Mouse (Mus musculus) midbrain, embryonic 16.5 days (tissue): Measurements from ENCODE around the gene Rnf216. TPM values are rescaled to one million over a fixed set of nuclear protein-coding genes. Genes with fewer than 3 reads are reported as not detected.

Experiments
- ATAC-seq: fragments of 200-750 bp; cut with Nextera tagmentation; 2 replicates; pipeline ENCODE4 v1.8.0; 2017; ENCODE audit warnings: moderate TSS enrichment
- H3K27ac ChIP-seq: fragments of 300-500 bp; sonication (generic); 2 replicates; pipeline ENCODE4 v1.5.1; 2014; ENCODE audit warnings: mild to moderate bottlenecking, low read length, mixed read lengths
- H3K27me3 ChIP-seq: fragments of 300-500 bp; sonication (generic); 2 replicates; pipeline ENCODE4 v1.6.1; 2014; ENCODE audit warnings: low read depth, low read length, mixed read lengths; ENCODE audit not compliant: control insufficient read depth, insufficient read depth
- H3K36me3 ChIP-seq: fragments of 300-500 bp; sonication (generic); 2 replicates; pipeline ENCODE4 v1.6.1; 2014; ENCODE audit warnings: mild to moderate bottlenecking, low read length, moderate library complexity, mixed read lengths; ENCODE audit not compliant: control insufficient read depth, insufficient read depth
- H3K4me1 ChIP-seq: fragments of 300-500 bp; sonication (generic); 2 replicates; pipeline ENCODE4 v1.6.1; 2014; ENCODE audit warnings: mild to moderate bottlenecking, low read length, mixed read lengths; ENCODE audit not compliant: control insufficient read depth, insufficient read depth
- H3K4me2 ChIP-seq: fragments of 300-500 bp; sonication (generic); 2 replicates; pipeline ENCODE4 v1.6.1; 2014; ENCODE audit warnings: mild to moderate bottlenecking, low read length, mixed read lengths
- H3K4me3 ChIP-seq: fragments of 300-500 bp; sonication (generic); 2 replicates; pipeline ENCODE4 v1.5.1; 2014; ENCODE audit warnings: low read depth, mild to moderate bottlenecking, low read length, moderate library complexity, mixed read lengths
- H3K9ac ChIP-seq: fragments of 300-500 bp; sonication (generic); 2 replicates; pipeline ENCODE4 v1.6.1; 2014; ENCODE audit warnings: low read depth, low read length, mixed read lengths
- H3K9me3 ChIP-seq: fragments of 300-500 bp; sonication (generic); replicated peaks from 2 replicates; pipeline ENCODE4 v1.6.1; 2014; ENCODE audit warnings: mild to moderate bottlenecking, low read length, mixed read lengths; ENCODE audit not compliant: control insufficient read depth, poor library complexity, severe bottlenecking
- WGBS: fragments of 180-500 bp; shearing (Covaris S2); extraction: QIAGEN DNeasy Blood & Tissue Kit; methylation state at CpG from one replicate; pipeline ENCODE4 v1.1.7; 2014; 5-methylcytosine and 5-hydroxymethylcytosine counted together
- polyA plus RNA-seq: library from polyadenylated mRNA; unstranded; fragments of >200 nt; fragmentation: Nextera tagmentation; extraction: Ambion mirVana; gene quantifications from 2 replicates; pipeline ENCODE4 v1.2.1, GENCODE M21; 2015

The Rnf216 gene
- polyA plus RNA-seq, result 28.9 and 34.4 TPM in 2 replicates

- no peaks in the 10 kb centered on the region; the same call in 1 of the 2 replicates for H3K9me3 ChIP-seq
- 1% methylated on average over 79 of the region's 110 CpGs for WGBS
- H3K4me3 ChIP-seq, result peak within 1 kb of the TSS; percentile 73
- ATAC-seq, result peak; percentile 96
- no peaks in the 10 kb centered on the region for H3K27me3 ChIP-seq
- peak within 1 kb of the TSS; percentile 65 for H3K9ac ChIP-seq
- H3K27ac ChIP-seq, result peak within 1 kb of the TSS; percentile 81
- H3K4me1 ChIP-seq, result peaks cover 11% of the 10 kb centered on the region
- H3K4me2 ChIP-seq, result peak within 1 kb of the TSS; percentile 93
- H3K36me3 ChIP-seq, result no peaks in the 10 kb centered on the region
Measured at GRCm38 (mm10) chr5:143112281-143113246, at the start of gene Rnf216. TSS of gene Rnf216 (minus strand) at chr5:143112994.

- Histone ChIP-seq H3K4me1 (no peaks in the 10 kb centered on the region), H3K36me3 (no peaks in the 10 kb centered on the region), H3K27ac (no peak overlapping the region), H3K27me3 (peaks cover 28% of the 10 kb centered on the region), H3K9me3 (no peaks in the 10 kb centered on the region), H3K9ac (no peak overlapping the region), H3K4me2 (no peak overlapping the region), H3K4me3 (no peak overlapping the region)
- ATAC-seq, result no peak
- 89% methylated on average over 3 of the region's 3 CpGs for WGBS
Measured at GRCm38 (mm10) chr5:143155534-143155933, 42.7 kb upstream of the Rnf216 start.

- H3K4me2 ChIP-seq, result no peak overlapping the region
- no peaks in the 10 kb centered on the region for H3K4me1 ChIP-seq
- peaks cover 20% of the 10 kb centered on the region for H3K27me3 ChIP-seq
- H3K9ac ChIP-seq, result no peak overlapping the region
- ATAC-seq, result no peak
- no peaks in the 10 kb centered on the region for H3K36me3 ChIP-seq
- no peak overlapping the region for H3K27ac ChIP-seq
- no peak overlapping the region for H3K4me3 ChIP-seq
- H3K9me3 ChIP-seq, result no peaks in the 10 kb centered on the region
- 89% methylated on average over 10 of the region's 10 CpGs for WGBS
Measured at GRCm38 (mm10) chr5:143153756-143154155, 41.0 kb upstream of the Rnf216 start.

GRCm38 (mm10) chr5:143150044-143150443 lies 37.2 kb upstream of the Rnf216 start:
- H3K27ac ChIP-seq, result no peak overlapping the region

GRCm38 (mm10) chr5:143149536-143149935 lies 36.7 kb upstream of the Rnf216 start:
- WGBS, result 97% methylated on average over 2 of the region's 2 CpGs
- no peaks in the 10 kb centered on the region for H3K9me3 ChIP-seq

More at GRCm38 (mm10) chr5:143150044-143150443, 37.2 kb upstream of the Rnf216 start:
- Histone ChIP-seq H3K4me1 (no peaks in the 10 kb centered on the region), H3K27me3 (no peaks in the 10 kb centered on the region), H3K4me2 (no peak overlapping the region), H3K36me3 (no peaks in the 10 kb centered on the region), H3K9ac (no peak overlapping the region), H3K9me3 (no peaks in the 10 kb centered on the region), H3K4me3 (no peak overlapping the region)
- 90% methylated on average over 2 of the region's 2 CpGs for WGBS
- no peak for ATAC-seq

GRCm38 (mm10) chr5:143148661-143149060 lies 35.9 kb upstream of the Rnf216 start:
- no peak for ATAC-seq
- H3K9me3 ChIP-seq, result no peaks in the 10 kb centered on the region
- 89% methylated on average over 5 of the region's 5 CpGs for WGBS
- no peak overlapping the region for H3K9ac ChIP-seq
- H3K27me3 ChIP-seq, result no peaks in the 10 kb centered on the region
- no peaks in the 10 kb centered on the region for H3K36me3 ChIP-seq
- H3K4me1 ChIP-seq, result no peaks in the 10 kb centered on the region
- H3K4me3 ChIP-seq, result no peak overlapping the region
- H3K27ac ChIP-seq, result no peak overlapping the region
- no peak overlapping the region for H3K4me2 ChIP-seq

More at GRCm38 (mm10) chr5:143149536-143149935, 36.7 kb upstream of the Rnf216 start:
- ATAC-seq, result no peak
- Histone ChIP-seq H3K9ac (no peak overlapping the region), H3K4me2 (no peak overlapping the region), H3K4me1 (no peaks in the 10 kb centered on the region), H3K27ac (no peak overlapping the region), H3K27me3 (no peaks in the 10 kb centered on the region), H3K36me3 (no peaks in the 10 kb centered on the region), H3K4me3 (no peak overlapping the region)

GRCm38 (mm10) chr5:143147481-143147880 lies 34.7 kb upstream of the Rnf216 start, which contains the start of gene Olfr718-ps1:
TSS of gene Olfr718-ps1 (minus strand) at chr5:143147581.
- no peaks in the 10 kb centered on the region for H3K4me1 ChIP-seq
- ATAC-seq, result no peak
- H3K27ac ChIP-seq, result no peak within 1 kb of the TSS
- H3K4me2 ChIP-seq, result no peak within 1 kb of the TSS
- no peaks in the 10 kb centered on the region for H3K36me3 ChIP-seq
- H3K9ac ChIP-seq, result no peak within 1 kb of the TSS
- 77% methylated on average over 3 of the region's 3 CpGs for WGBS
- H3K4me3 ChIP-seq, result no peak within 1 kb of the TSS
- H3K27me3 ChIP-seq, result no peaks in the 10 kb centered on the region
- no peaks in the 10 kb centered on the region for H3K9me3 ChIP-seq

GRCm38 (mm10) chr5:143137580-143137979 lies 24.8 kb upstream of the Rnf216 start:
- 85% methylated on average over 13 of the region's 13 CpGs for WGBS
- no peak overlapping the region for H3K27ac ChIP-seq
- H3K4me1 ChIP-seq, result no peaks in the 10 kb centered on the region
- no peak overlapping the region for H3K4me3 ChIP-seq
- H3K36me3 ChIP-seq, result no peaks in the 10 kb centered on the region
- ATAC-seq, result no peak
- no peak overlapping the region for H3K4me2 ChIP-seq
- H3K9ac ChIP-seq, result no peak overlapping the region
- no peaks in the 10 kb centered on the region for H3K9me3 ChIP-seq
- H3K27me3 ChIP-seq, result no peaks in the 10 kb centered on the region

GRCm38 (mm10) chr5:143135042-143135441 lies 22.2 kb upstream of the Rnf216 start:
- WGBS, result 90% methylated on average over 7 of the region's 7 CpGs
- Histone ChIP-seq H3K9me3 (no peaks in the 10 kb centered on the region), H3K9ac (no peak overlapping the region)

More at GRCm38 (mm10) chr5:143135042-143135441, 22.2 kb upstream of the Rnf216 start:
- Histone ChIP-seq H3K27ac (no peak overlapping the region), H3K27me3 (no peaks in the 10 kb centered on the region), H3K4me2 (no peak overlapping the region), H3K4me1 (no peaks in the 10 kb centered on the region), H3K36me3 (no peaks in the 10 kb centered on the region), H3K4me3 (no peak overlapping the region)
- no peak for ATAC-seq
